Mouse (Mus musculus): Measurements from ENCODE around the gene Slc9a3r1.

DNA sequence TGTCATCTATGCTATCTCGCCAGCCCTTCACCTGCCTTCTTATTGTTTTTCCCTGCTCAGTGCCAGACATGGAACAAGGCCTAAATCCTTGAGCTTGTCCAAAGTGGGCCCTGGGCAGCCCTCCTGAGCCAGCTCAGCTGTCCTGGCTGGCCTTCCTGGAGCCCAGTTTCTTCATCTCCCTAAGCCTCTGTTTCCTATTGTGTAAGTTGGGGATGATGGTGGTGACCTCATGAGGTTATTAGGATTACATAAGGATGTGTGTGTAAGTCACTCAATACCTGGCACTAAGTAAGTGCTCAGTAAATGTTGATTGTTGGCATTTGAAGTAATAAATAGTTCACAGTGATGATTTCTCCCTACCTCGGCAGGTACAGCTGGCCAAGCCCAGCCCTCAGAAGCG, 3.6 kb downstream of the Slc9a3r1 start:
- TF ChIP-seq CTCF (IDR thresholded peaks at IDR 0.05; ENCODE audit: extremely low read depth, insufficient read depth, low read length) (no peak), POLR2A (IDR thresholded peaks at IDR 0.05; ENCODE audit: extremely low read depth, insufficient read depth, low read length) (no peak)

All from cortical plate, adult 2 months (tissue).